Mouse (Mus musculus): Measurements from ENCODE around the gene Onecut1.

- TF ChIP-seq CTCF (IDR thresholded peaks at IDR 0.05; ENCODE audit: borderline replicate concordance, insufficient read depth, low read length) (no peak), POLR2A (IDR thresholded peaks at IDR 0.05; ENCODE audit: low read depth, low read length) (no peak)
These were observed 26.1 kb downstream of the Onecut1 start for GRCm38 (mm10) chr9:74887866-74888265.

Data from embryonic fibroblast, embryonic 13.5 days (primary cell).